Mouse (Mus musculus) limb, embryonic 14.5 days (tissue): ENCODE measurements around the gene Ppp4r3b. TPM values are rescaled to one million over a fixed set of nuclear protein-coding genes. Genes with fewer than 3 reads are reported as not detected.

Experiments used
- ATAC-seq: fragments of 200-750 bp; cut with Nextera tagmentation; 2 replicates; pipeline ENCODE4 v1.8.0; 2017; ENCODE audit warnings: low read depth, moderate number of reproducible peaks, moderate TSS enrichment; ENCODE audit not compliant: low FRiP score
- DNase-seq: peaks from one replicate; pipeline ENCODE4 v3.0.0-alpha.2; 2015; ENCODE audit warnings: low spot score
- H3K27ac ChIP-seq: fragments of 300-500 bp; sonication (generic); replicated peaks from 2 replicates; pipeline ENCODE4 v1.5.1; 2014; ENCODE audit warnings: low read depth, mild to moderate bottlenecking, low read length, moderate library complexity, mixed read lengths
- H3K27me3 ChIP-seq: fragments of 300-500 bp; sonication (generic); 2 replicates; pipeline ENCODE4 v1.6.1; 2014; ENCODE audit warnings: low read length, mixed read lengths; ENCODE audit not compliant: control insufficient read depth, insufficient read depth
- H3K36me3 ChIP-seq: fragments of 300-500 bp; sonication (generic); 2 replicates; pipeline ENCODE4 v1.6.1; 2014; ENCODE audit warnings: mild to moderate bottlenecking, low read length, moderate library complexity, mixed read lengths; ENCODE audit not compliant: control insufficient read depth, insufficient read depth
- H3K4me1 ChIP-seq: fragments of 300-500 bp; sonication (generic); 2 replicates; pipeline ENCODE4 v1.6.1; 2014; ENCODE audit warnings: antibody characterized with exemption, low read length, mixed read lengths; ENCODE audit not compliant: control insufficient read depth, insufficient read depth
- H3K4me2 ChIP-seq: fragments of 300-500 bp; sonication (generic); replicated peaks from 2 replicates; pipeline ENCODE4 v1.6.1; 2014; ENCODE audit warnings: low read depth, mild to moderate bottlenecking, low read length, moderate library complexity; ENCODE audit not compliant: severe bottlenecking
- H3K4me3 ChIP-seq: fragments of 300-500 bp; sonication (generic); replicated peaks from 2 replicates; pipeline ENCODE4 v1.5.1; 2014; ENCODE audit warnings: low read length
- H3K9ac ChIP-seq: fragments of 300-500 bp; sonication (generic); 2 replicates; pipeline ENCODE4 v1.6.1; 2014; ENCODE audit warnings: mild to moderate bottlenecking, low read depth, low read length, moderate library complexity; ENCODE audit not compliant: severe bottlenecking
- H3K9me3 ChIP-seq: fragments of 300-500 bp; sonication (generic); 2 replicates; pipeline ENCODE4 v1.6.1; 2016; ENCODE audit warnings: low read length; ENCODE audit not compliant: control insufficient read depth
- POLR2A ChIP-seq: fragments of 200-500 bp; IDR thresholded peaks from 2 replicates; pipeline ENCODE4 v1.8.0; 2012; ENCODE audit warnings: inconsistent platforms, mild to moderate bottlenecking, moderate library complexity, borderline replicate concordance; ENCODE audit not compliant: insufficient read depth, insufficient read length; ENCODE audit errors: extremely low read depth
- WGBS: fragments of 180-500 bp; shearing (Covaris S2); extraction: QIAGEN DNeasy Blood & Tissue Kit; methylation state at CpG from one replicate; pipeline ENCODE4 v1.1.7; 2014; 5-methylcytosine and 5-hydroxymethylcytosine counted together
- polyA plus RNA-seq, 2 experiments: library from polyadenylated mRNA; depleted of rRNA in 1 of 2; stranded (reverse) in 1 of 2; unstranded in 1 of 2; fragments of >200 nt; fragmentation: Nextera tagmentation in 1 of 2; extraction: Ambion mirVana in 1 of 2; gene quantifications; 2 replicates each; pipeline versions ENCODE4 v1.2.1 to v1.2.3; 2012 to 2014

Ppp4r3b gene
- polyA plus RNA-seq, 2 experiments = 21.0 to 77.8 TPM

- no peaks in the 10 kb centered on the region for H3K27me3 ChIP-seq
- peaks cover 82% of the 10 kb centered on the region for H3K36me3 ChIP-seq
- no peak overlapping the region for H3K4me3 ChIP-seq
- no peaks in the 10 kb centered on the region for H3K4me1 ChIP-seq
- H3K27ac ChIP-seq = no peak overlapping the region
- no peaks in the 10 kb centered on the region for H3K9me3 ChIP-seq
- H3K9ac ChIP-seq = no peak overlapping the region
- H3K4me2 ChIP-seq = no peak overlapping the region
- no peak for ATAC-seq
- TF ChIP-seq POLR2A = no peak
- DNase-seq = no peak
These were observed 46.4 kb downstream of the Ppp4r3b start for GRCm38 (mm10) chr11:29219055-29219454.

GRCm38 (mm10) chr11:29222310-29222709, 49.6 kb downstream of the Ppp4r3b start:
- Histone ChIP-seq H3K27ac (no peak overlapping the region), H3K9me3 (no peaks in the 10 kb centered on the region), H3K4me1 (no peaks in the 10 kb centered on the region), H3K27me3 (no peaks in the 10 kb centered on the region), H3K9ac (no peak overlapping the region), H3K36me3 (peaks cover 74% of the 10 kb centered on the region), H3K4me3 (no peak overlapping the region), H3K4me2 (no peak overlapping the region)
- no peak for ATAC-seq
- 92% methylated on average over 5 of the region's 5 CpGs for WGBS
- TF ChIP-seq POLR2A = no peak
- no peak for DNase-seq

DNA sequence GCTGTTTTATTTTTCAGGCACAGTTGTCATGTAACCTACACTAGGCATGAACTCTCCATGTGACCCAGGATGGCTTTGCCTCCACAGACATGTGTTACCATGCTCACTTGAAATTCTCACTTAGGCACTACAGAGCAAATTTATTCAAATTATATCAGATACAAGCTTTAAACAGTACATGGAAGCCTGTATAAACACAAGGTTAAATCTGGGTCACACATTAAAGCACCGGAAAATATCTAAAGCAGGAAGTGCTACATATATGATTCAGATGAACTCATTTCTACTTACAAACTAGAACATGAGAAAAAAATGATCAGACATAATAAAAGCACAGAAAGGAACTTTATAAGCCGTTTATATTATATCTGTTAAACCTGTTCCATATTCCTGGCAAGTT, 52.1 kb downstream of the Ppp4r3b start:
- Histone ChIP-seq H3K27me3 (no peaks in the 10 kb centered on the region), H3K27ac (no peak overlapping the region), H3K4me1 (no peaks in the 10 kb centered on the region), H3K36me3 (peaks cover 79% of the 10 kb centered on the region), H3K9ac (no peak overlapping the region), H3K9me3 (no peaks in the 10 kb centered on the region), H3K4me3 (no peak overlapping the region), H3K4me2 (no peak overlapping the region)
- WGBS = 80% methylated on average over 2 of the region's 2 CpGs
- DNase-seq (no peak), ATAC-seq (no peak)
- TF ChIP-seq POLR2A = no peak

GRCm38 (mm10) chr11:29228957-29229356, 56.3 kb downstream of the Ppp4r3b start:
- peaks cover 59% of the 10 kb centered on the region for H3K36me3 ChIP-seq
- WGBS = 98% methylated on average over 2 of the region's 2 CpGs

DNA sequence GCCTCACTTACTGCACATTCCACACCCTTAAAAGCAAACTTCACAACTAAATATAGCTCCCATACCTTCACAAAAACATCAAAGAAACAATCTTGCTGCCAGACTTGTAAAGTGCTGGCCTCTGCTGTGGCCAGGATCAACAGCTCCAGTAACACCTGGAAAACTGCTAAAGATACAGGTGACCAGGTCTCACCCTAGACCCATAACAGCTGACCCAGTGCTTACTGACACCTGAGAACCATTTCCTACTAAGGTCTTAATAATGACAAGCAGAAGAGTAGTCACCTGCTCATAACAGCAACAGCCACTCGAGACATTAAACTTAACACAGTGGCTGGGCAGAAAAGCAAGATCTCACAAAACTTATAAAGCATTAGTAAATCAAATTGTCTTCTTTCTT, 60.9 kb downstream of the Ppp4r3b start:
- Histone ChIP-seq H3K4me2 (no peak overlapping the region), H3K4me3 (no peak overlapping the region), H3K36me3 (peaks cover 28% of the 10 kb centered on the region), H3K9me3 (no peaks in the 10 kb centered on the region), H3K27me3 (no peaks in the 10 kb centered on the region), H3K27ac (no peak overlapping the region), H3K9ac (no peak overlapping the region), H3K4me1 (no peaks in the 10 kb centered on the region)
- WGBS = 52% methylated on average over 1 of the region's 1 CpGs
- no peak for TF ChIP-seq POLR2A
- DNase-seq (no peak), ATAC-seq (no peak)

More at GRCm38 (mm10) chr11:29228957-29229356, 56.3 kb downstream of the Ppp4r3b start:
- TF ChIP-seq POLR2A = no peak
- no peak overlapping the region for H3K4me3 ChIP-seq
- H3K27me3 ChIP-seq = no peaks in the 10 kb centered on the region
- H3K4me2 ChIP-seq = no peak overlapping the region
- no peaks in the 10 kb centered on the region for H3K4me1 ChIP-seq
- ATAC-seq (no peak), DNase-seq (no peak)
- H3K9ac ChIP-seq = no peak overlapping the region
- no peak overlapping the region for H3K27ac ChIP-seq
- no peaks in the 10 kb centered on the region for H3K9me3 ChIP-seq

- H3K4me2 ChIP-seq = no peak overlapping the region
- no peak for DNase-seq
- no peak overlapping the region for H3K9ac ChIP-seq
- H3K36me3 ChIP-seq = peaks cover 14% of the 10 kb centered on the region
- no peaks in the 10 kb centered on the region for H3K9me3 ChIP-seq
- no peak for TF ChIP-seq POLR2A
- ATAC-seq = no peak
- no peaks in the 10 kb centered on the region for H3K27me3 ChIP-seq
- H3K4me3 ChIP-seq = no peak overlapping the region
- no peaks in the 10 kb centered on the region for H3K4me1 ChIP-seq
- no peak overlapping the region for H3K27ac ChIP-seq
These were observed 64.7 kb downstream of the Ppp4r3b start for GRCm38 (mm10) chr11:29237364-29237763.
